Mouse (Mus musculus): ENCODE data around the gene Phldb1. TPM values are rescaled to one million over a fixed set of nuclear protein-coding genes. Genes with fewer than 3 reads are reported as not detected.

Gene Phldb1
- polyA plus RNA-seq, 1 experiment from 2014 or later: 42.5 TPM

DNA sequence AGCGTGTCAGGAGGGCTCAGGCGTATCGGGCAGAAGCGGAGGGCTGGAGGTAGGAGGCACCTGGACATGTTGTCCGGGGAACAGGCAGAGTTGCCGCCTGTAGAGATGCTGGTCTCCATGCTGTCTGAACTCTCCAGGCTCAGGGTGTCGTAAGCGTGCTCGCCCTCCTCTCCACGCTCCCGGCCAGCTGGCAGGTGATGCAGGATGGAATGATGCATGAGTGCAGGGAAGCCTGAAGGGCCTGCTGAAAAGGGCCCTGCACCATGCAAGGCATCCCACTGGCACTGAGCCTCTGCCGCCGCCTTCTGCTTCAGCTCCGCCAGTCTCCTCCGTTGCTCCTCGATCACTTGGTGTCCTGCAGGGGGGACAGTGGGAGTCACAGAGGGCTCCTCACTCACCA, 37.1 kb downstream of the Phldb1 start:
- 91% methylated on average over 16 of the region's 16 CpGs for WGBS
- H3K27ac ChIP-seq (replicated peaks): no peak overlapping the region
- H3K27me3 ChIP-seq: no peaks in the 10 kb centered on the region
- no peaks in the 10 kb centered on the region for H3K4me1 ChIP-seq (replicated peaks)
- no peak overlapping the region for H3K4me3 ChIP-seq
- ATAC-seq (ENCODE audit: low read depth): no peak
- H3K4me2 ChIP-seq: no peak overlapping the region
- H3K36me3 ChIP-seq: peaks cover 100% of the 10 kb centered on the region
- no peak overlapping the region for H3K9ac ChIP-seq
- no peaks in the 10 kb centered on the region for H3K9me3 ChIP-seq

DNA sequence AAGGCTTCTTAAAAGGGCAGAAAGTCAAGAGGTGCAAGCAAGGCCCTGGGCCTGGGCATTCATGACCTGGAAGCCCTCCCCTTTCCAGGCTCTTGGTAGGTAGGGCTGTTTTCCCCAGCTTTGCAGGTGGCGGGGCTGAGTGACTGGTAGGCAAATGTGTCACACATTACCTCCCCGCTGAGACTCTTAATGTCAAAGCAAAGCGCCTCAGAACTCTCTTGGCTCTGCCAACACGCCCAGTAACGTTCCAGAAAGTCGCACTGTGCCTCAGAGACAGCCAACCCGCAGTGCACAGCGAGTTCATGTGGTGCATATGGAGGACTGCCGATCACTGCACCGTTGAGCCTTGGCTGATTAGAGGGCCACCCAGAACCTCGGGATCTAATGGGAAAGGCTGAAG, 41.9 kb downstream of the Phldb1 start:
- Histone ChIP-seq H3K27me3 (no peaks in the 10 kb centered on the region), H3K4me3 (no peak overlapping the region), H3K9me3 (no peaks in the 10 kb centered on the region), H3K4me1 (replicated peaks) (no peaks in the 10 kb centered on the region), H3K9ac (no peak overlapping the region), H3K36me3 (peaks cover 95% of the 10 kb centered on the region), H3K27ac (replicated peaks) (no peak overlapping the region), H3K4me2 (no peak overlapping the region)
- no peak for ATAC-seq (ENCODE audit: low read depth)
- WGBS: 88% methylated on average over 11 of the region's 11 CpGs

DNA sequence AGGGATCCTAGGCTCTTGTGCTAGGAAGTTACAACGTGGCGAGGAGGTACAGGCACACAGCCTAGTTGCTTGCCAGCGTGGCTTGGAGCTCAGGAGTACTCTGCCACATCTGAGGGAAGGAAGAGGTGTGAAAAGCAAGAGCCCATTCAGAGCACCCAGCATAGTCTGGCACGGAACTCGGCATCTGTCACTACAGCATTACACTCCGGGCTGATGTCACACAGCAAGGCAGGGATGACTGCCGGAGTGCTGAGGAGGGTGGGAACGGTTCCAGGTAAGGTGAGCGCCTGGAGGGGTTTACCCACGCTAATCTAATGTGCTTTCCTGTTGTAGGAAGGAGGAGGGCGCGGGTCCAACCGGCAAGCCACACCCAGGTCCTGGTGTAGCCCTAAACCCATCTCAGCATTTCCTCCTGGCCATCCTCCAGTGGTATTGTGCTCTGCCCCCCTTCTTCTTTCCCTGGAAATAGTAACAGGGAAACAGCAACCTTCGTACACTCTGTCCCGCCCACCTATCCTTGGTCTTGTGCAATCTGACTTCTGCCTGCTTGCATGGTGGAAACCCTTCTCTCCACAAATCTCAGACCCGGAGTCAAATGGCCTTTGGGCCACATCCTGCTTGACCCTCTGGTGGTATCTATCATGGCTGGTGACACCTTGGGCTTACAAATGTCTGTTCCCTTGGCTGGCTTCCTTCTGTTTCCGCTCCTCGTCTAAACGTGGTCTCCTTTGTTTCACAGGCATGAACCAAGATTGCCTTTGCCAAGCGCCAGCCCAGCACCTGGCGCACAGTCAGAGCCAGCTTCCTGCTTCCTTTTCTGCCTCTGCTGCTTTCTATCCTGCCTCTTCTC, 43.1 kb downstream of the Phldb1 start:
- no peak overlapping the region for H3K4me3 ChIP-seq
- H3K36me3 ChIP-seq: peaks cover 95% of the 10 kb centered on the region
- H3K27me3 ChIP-seq: no peaks in the 10 kb centered on the region
- ATAC-seq (ENCODE audit: low read depth): no peak
- no peak overlapping the region for H3K9ac ChIP-seq
- peaks cover 8% of the 10 kb centered on the region for H3K4me1 ChIP-seq (replicated peaks)
- WGBS: 82% methylated on average over 21 of the region's 21 CpGs
- H3K9me3 ChIP-seq: no peaks in the 10 kb centered on the region
- no peak overlapping the region for H3K4me2 ChIP-seq
- H3K27ac ChIP-seq (replicated peaks): no peak overlapping the region

DNA sequence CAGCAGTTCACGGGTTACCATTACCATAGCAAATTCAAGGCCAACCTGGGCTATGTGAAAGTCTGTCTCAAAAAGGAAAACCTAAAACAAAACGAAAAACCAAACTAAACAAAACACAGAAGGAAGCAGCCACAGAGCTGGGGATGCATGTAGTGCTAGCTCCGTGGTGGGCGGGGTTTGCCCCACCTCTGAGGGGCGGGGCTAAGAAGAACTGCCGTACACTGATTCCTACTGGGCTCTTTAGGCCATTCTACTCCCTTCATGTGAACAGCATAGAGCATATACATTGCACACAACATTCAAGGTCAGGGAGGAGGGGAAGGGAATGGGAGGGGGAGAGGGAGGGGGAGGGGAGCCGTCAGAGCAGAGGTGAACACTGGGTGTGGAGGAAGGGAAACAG, 44.4 kb downstream of the Phldb1 start:
- Histone ChIP-seq H3K4me1 (replicated peaks) (peaks cover 21% of the 10 kb centered on the region), H3K36me3 (peaks cover 91% of the 10 kb centered on the region), H3K4me3 (no peak overlapping the region), H3K9me3 (no peaks in the 10 kb centered on the region), H3K4me2 (no peak overlapping the region), H3K9ac (no peak overlapping the region), H3K27ac (replicated peaks) (no peak overlapping the region), H3K27me3 (no peaks in the 10 kb centered on the region)
- no peak for ATAC-seq (ENCODE audit: low read depth)
- 44% methylated on average over 7 of the region's 7 CpGs for WGBS

DNA sequence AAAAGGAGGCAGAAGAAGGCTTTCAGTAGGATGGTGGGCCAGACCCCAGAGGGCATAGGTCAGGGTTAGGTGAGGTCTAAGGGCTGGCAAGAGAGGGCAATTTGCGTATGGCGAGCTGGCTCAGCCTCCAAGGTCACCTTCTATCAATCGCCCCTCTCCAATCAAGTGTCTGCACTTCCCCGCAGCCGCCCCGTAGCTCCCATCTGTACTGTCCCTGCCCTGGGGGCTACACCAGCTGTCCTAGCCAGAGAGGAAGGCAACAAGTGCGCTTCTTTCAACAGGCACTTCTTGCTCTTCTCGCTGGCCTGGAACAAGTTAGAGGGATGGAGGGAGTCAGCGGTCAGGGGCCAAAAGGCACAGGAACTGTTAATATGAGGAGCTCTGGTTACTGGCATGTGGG, 47.0 kb downstream of the Phldb1 start:
- 0 out of 2 replicates have a peak overlapping the region, but pooled peaks have one; percentile 28 for H3K9ac ChIP-seq
- no peaks in the 10 kb centered on the region for H3K27me3 ChIP-seq
- no peak overlapping the region for H3K4me3 ChIP-seq
- peaks cover 26% of the 10 kb centered on the region for H3K4me1 ChIP-seq (replicated peaks)
- peaks cover 64% of the 10 kb centered on the region for H3K36me3 ChIP-seq
- ATAC-seq (ENCODE audit: low read depth): no peak
- no peak overlapping the region for H3K27ac ChIP-seq (replicated peaks)
- H3K4me2 ChIP-seq: no peak overlapping the region
- H3K9me3 ChIP-seq: no peaks in the 10 kb centered on the region
- 62% methylated on average over 9 of the region's 9 CpGs for WGBS

DNA sequence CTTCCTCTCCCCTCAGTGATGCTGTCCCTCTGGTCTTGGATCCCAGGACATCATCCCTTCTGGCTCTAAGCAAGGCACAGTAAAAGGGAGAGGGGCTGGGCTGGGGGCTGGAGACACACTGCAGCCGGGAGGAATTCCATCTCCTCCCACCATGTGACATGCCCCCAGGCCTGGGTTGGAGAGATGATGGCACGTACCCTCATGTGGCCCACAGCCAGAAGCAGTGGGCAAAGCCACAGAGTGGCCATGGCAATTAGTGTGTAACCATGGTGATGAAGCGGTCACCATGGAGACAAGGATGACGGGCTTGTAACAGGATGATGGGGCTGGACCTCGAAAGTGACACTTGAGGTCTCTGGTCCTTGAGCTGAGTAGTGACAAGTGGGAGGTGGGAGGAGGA, 48.4 kb downstream of the Phldb1 start:
- H3K36me3 ChIP-seq: peaks cover 51% of the 10 kb centered on the region
- peak; percentile 62 for ATAC-seq (ENCODE audit: low read depth)
- no peaks in the 10 kb centered on the region for H3K27me3 ChIP-seq
- no peaks in the 10 kb centered on the region for H3K9me3 ChIP-seq
- H3K4me3 ChIP-seq: no peak overlapping the region
- peak overlapping the region; percentile 62 for H3K27ac ChIP-seq (replicated peaks)
- H3K9ac ChIP-seq: peak overlapping the region; percentile 23; the same call in 1 of the 2 replicates
- H3K4me1 ChIP-seq (replicated peaks): peaks cover 26% of the 10 kb centered on the region
- H3K4me2 ChIP-seq: no peak overlapping the region
- 34% methylated on average over 5 of the region's 5 CpGs for WGBS

DNA sequence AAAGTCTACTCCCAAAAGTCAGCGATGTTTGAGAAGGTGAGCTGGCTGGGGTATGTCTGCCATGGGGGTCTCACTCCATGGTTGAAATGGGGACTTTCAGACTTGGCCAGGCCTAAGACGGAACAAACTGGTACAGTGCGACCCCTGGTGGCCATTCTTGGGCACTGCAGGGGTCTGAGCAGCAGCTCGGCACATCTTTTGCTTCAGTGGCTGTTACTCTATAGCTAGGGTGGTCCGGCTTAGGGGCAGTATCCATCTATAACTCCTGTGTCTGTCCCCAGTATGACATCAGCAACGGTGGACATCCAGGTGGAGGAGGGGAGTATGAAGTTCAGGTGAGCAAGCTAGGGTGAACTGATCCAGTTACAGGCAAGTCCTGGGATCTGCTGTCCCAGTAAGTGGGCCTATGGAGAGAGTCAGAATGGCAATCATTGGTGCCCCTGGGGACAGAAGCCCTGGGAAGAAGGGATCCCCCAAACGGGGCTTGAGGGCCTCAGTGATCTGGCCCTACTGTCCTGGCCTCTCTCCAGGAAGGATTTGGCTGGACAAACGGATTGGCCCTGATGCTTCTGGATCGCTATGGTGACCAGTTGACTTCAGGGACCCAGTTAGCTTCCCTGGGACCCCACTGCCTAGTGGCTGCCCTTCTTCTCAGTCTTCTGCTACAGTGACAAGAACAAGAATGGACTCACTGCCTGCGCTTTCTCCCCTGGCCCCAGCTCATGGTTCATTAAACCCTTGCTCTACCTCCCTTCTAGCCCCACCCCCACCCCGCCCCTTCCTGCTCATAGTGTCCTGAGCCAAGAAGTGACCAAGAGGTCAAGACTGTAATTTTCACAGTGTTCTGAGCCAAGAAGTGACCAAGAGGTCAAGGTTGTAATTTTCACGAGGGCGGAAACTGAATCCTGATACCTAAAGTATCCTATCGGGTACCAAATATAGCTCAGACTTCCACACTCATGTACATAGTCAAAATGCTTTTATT, 49.4 kb downstream of the Phldb1 start:
- no peak overlapping the region; the same call in 1 of the 2 replicates for H3K9ac ChIP-seq
- ATAC-seq (ENCODE audit: low read depth): peak; percentile 40

DNA sequence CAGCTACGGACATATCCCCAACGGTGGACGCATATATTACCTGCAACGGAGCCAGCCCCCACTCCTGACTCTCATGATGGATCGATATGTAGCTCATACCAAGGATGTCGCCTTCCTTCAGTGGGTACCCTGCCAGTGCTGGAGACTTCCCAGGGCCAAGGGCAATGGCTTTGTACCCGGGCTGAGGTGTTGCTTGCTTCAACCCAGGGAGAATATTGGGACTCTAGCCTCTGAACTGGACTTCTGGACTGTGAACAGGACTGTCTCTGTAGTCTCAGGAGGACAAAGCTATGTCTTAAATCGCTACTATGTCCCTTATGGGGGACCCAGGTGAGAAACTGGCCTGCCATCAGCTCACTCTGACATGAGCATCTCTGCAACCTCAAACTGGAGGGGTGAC, 52.0 kb downstream of the Phldb1 start:
- Histone ChIP-seq H3K9ac (no peak overlapping the region), H3K9me3 (no peaks in the 10 kb centered on the region)

More for the DNA sequence above, 49.4 kb downstream of the Phldb1 start:
- Histone ChIP-seq H3K27ac (replicated peaks) (peak overlapping the region; percentile 62; the same call in 1 of the 2 replicates), H3K4me2 (no peak overlapping the region), H3K4me1 (replicated peaks) (peaks cover 26% of the 10 kb centered on the region), H3K27me3 (no peaks in the 10 kb centered on the region), H3K36me3 (peaks cover 41% of the 10 kb centered on the region), H3K4me3 (no peak overlapping the region), H3K9me3 (no peaks in the 10 kb centered on the region)
- 26% methylated on average over 14 of the region's 14 CpGs for WGBS

DNA sequence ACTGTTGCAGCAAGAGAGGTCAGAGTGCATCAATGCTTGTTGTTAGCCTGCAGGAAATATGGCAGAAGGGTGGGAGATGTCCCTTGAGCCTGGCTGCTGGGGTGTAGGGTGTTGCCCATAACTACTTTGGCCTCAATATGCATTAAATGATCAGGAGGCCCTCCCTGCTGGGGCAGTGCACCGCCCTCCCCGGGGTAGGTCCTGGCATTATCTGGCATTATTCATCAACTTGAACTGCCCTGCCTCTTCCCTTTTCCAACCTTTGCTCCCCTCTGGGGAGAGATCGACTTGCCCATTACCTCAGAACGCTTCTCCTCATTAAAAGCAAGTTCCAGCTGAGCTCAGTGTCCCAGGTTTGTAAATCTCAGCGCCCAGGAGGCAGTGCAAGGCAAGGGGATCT, 55.4 kb downstream of the Phldb1 start:
- Histone ChIP-seq H3K27ac (replicated peaks) (no peak overlapping the region), H3K4me1 (replicated peaks) (no peaks in the 10 kb centered on the region), H3K36me3 (no peaks in the 10 kb centered on the region), H3K9me3 (no peaks in the 10 kb centered on the region), H3K9ac (no peak overlapping the region), H3K4me2 (no peak overlapping the region), H3K4me3 (no peak overlapping the region), H3K27me3 (no peaks in the 10 kb centered on the region)
- ATAC-seq (ENCODE audit: low read depth): no peak
- WGBS: 56% methylated on average over 5 of the region's 5 CpGs

More for the DNA sequence above, 52.0 kb downstream of the Phldb1 start:
- WGBS: 87% methylated on average over 8 of the region's 8 CpGs
- no peak overlapping the region for H3K4me3 ChIP-seq
- H3K4me1 ChIP-seq (replicated peaks): peaks cover 26% of the 10 kb centered on the region
- no peaks in the 10 kb centered on the region for H3K27me3 ChIP-seq
- H3K4me2 ChIP-seq: no peak overlapping the region
- no peak overlapping the region for H3K27ac ChIP-seq (replicated peaks)
- no peak for ATAC-seq (ENCODE audit: low read depth)
- peaks cover 19% of the 10 kb centered on the region for H3K36me3 ChIP-seq

DNA sequence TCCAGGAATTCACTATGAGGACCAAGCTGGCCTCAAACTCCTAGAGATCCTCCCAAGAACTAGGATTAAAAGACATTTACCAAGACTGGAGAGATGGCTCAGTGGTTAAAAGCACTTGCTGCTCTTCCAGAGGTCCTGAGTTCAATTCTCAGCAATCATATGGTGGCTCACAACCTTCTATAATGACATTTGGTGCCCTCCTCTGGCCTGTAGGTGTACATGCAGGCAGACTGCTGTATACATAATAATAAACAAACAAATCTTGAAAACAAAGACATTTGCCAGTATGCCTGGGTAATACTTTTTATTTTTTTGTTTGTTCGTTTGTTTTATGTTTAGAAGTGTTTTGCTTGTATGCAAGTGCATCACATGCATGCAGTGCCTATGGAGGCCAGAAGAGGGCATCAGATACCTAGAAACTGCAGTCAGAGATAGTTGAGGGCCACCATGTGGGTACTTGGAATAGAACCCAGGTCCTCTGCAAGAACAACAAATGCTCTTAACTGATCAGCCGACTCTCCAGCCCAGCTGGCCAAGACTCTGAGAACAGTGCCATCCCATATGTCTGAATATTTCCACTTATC, 56.6 kb downstream of the Phldb1 start:
- Histone ChIP-seq H3K4me2 (no peak overlapping the region), H3K27ac (replicated peaks) (no peak overlapping the region), H3K4me3 (no peak overlapping the region), H3K4me1 (replicated peaks) (no peaks in the 10 kb centered on the region), H3K27me3 (no peaks in the 10 kb centered on the region), H3K9me3 (no peaks in the 10 kb centered on the region), H3K9ac (no peak overlapping the region), H3K36me3 (no peaks in the 10 kb centered on the region)
- WGBS: 86% methylated on average over 2 of the region's 2 CpGs
- ATAC-seq (ENCODE audit: low read depth): no peak

DNA sequence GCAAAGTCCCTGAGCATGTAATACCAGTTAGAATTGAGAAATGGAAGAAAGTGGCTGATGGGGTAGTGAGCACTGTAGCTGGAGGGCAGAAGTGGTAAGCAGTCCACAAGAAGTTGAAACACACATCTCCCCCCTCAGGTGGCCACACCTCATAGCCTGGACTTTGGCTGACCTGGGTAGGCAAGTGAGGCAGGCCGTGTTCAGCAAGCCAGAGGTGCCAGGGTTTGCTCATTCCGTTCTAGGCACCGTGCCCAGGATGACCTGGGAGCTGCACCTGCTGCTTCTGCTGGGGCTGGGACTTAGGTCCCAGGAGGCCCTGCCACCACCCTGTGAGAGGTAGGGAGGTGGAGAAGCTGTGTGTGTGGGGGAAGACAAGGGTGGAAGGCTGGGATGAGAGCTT, 62.0 kb downstream of the Phldb1 start, which contains the start of gene Treh:
Gene Treh (plus strand): TSS at position 229 of the 400 bp plus-strand sequence.
- H3K4me3 ChIP-seq: no peak within 1 kb of the TSS
- no peak for ATAC-seq (ENCODE audit: low read depth)
- no peak within 1 kb of the TSS for H3K4me2 ChIP-seq
- H3K4me1 ChIP-seq (replicated peaks): no peaks in the 10 kb centered on the region
- H3K27me3 ChIP-seq: no peaks in the 10 kb centered on the region
- no peak within 1 kb of the TSS for H3K9ac ChIP-seq
- no peaks in the 10 kb centered on the region for H3K9me3 ChIP-seq
- H3K36me3 ChIP-seq: no peaks in the 10 kb centered on the region
- no peak within 1 kb of the TSS for H3K27ac ChIP-seq (replicated peaks)
- WGBS: 85% methylated on average over 3 of the region's 3 CpGs
